Mouse (Mus musculus) intestine, embryonic 14.5 days (tissue): ENCODE measurements around the gene Coro1c. TPM values are rescaled to one million over a fixed set of nuclear protein-coding genes. Genes with fewer than 3 reads are reported as not detected.

ENCODE experiments used
- ATAC-seq: fragments of 200-750 bp; cut with Nextera tagmentation; replicated peaks from 2 replicates; pipeline ENCODE4 v1.8.0; 2017; ENCODE audit warnings: low read depth, moderate number of reproducible peaks, moderate TSS enrichment, moderate library complexity; ENCODE audit not compliant: low FRiP score, low TSS enrichment
- DNase-seq: peaks from one replicate; pipeline ENCODE4 v3.0.0-alpha.2; 2018; ENCODE audit warnings: low spot score
- H3K27ac ChIP-seq: fragments of 300-500 bp; sonication (generic); 2 replicates; pipeline ENCODE4 v1.5.1; 2014; ENCODE audit warnings: low read depth, mild to moderate bottlenecking, control low read depth
- H3K27me3 ChIP-seq: fragments of 300-500 bp; sonication (generic); replicated peaks from 2 replicates; pipeline ENCODE4 v1.6.1; 2014; ENCODE audit warnings: low read length, control low read depth; ENCODE audit not compliant: control insufficient read depth, insufficient read depth
- H3K36me3 ChIP-seq: fragments of 300-500 bp; sonication (generic); 2 replicates; pipeline ENCODE4 v1.6.1; 2014; ENCODE audit warnings: low read length, control low read depth; ENCODE audit not compliant: control insufficient read depth, insufficient read depth
- H3K4me1 ChIP-seq: fragments of 300-500 bp; sonication (generic); replicated peaks from 2 replicates; pipeline ENCODE4 v1.6.1; 2014; ENCODE audit warnings: low read length, control low read depth, mixed read lengths; ENCODE audit not compliant: control insufficient read depth, insufficient read depth
- H3K4me2 ChIP-seq: fragments of 300-500 bp; sonication (generic); 2 replicates; pipeline ENCODE4 v1.6.1; 2014; ENCODE audit warnings: low read length
- H3K4me3 ChIP-seq: fragments of 300-500 bp; sonication (generic); 2 replicates; pipeline ENCODE4 v1.5.1; 2014; ENCODE audit warnings: low read depth, low read length, control low read depth, mixed read lengths
- H3K9ac ChIP-seq: fragments of 300-500 bp; sonication (generic); 2 replicates; pipeline ENCODE4 v1.6.1; 2014; ENCODE audit warnings: mild to moderate bottlenecking, low read length
- H3K9me3 ChIP-seq: fragments of 300-500 bp; sonication (generic); 2 replicates; pipeline ENCODE4 v1.6.1; 2016; ENCODE audit warnings: low read length, control low read depth; ENCODE audit not compliant: control insufficient read depth
- WGBS: fragments of 180-500 bp; shearing (Covaris S2); extraction: QIAGEN DNeasy Blood & Tissue Kit; methylation state at CpG from one replicate; pipeline ENCODE4 v1.1.7; 2014; 5-methylcytosine and 5-hydroxymethylcytosine counted together
- polyA plus RNA-seq: library from polyadenylated mRNA; unstranded; fragments of >200 nt; fragmentation: Nextera tagmentation; extraction: Ambion mirVana; gene quantifications from 2 replicates; pipeline ENCODE4 v1.2.1, GENCODE M21; 2014

Gene Coro1c
- polyA plus RNA-seq, 1 experiment from 2014 or later = 185 TPM

DNA sequence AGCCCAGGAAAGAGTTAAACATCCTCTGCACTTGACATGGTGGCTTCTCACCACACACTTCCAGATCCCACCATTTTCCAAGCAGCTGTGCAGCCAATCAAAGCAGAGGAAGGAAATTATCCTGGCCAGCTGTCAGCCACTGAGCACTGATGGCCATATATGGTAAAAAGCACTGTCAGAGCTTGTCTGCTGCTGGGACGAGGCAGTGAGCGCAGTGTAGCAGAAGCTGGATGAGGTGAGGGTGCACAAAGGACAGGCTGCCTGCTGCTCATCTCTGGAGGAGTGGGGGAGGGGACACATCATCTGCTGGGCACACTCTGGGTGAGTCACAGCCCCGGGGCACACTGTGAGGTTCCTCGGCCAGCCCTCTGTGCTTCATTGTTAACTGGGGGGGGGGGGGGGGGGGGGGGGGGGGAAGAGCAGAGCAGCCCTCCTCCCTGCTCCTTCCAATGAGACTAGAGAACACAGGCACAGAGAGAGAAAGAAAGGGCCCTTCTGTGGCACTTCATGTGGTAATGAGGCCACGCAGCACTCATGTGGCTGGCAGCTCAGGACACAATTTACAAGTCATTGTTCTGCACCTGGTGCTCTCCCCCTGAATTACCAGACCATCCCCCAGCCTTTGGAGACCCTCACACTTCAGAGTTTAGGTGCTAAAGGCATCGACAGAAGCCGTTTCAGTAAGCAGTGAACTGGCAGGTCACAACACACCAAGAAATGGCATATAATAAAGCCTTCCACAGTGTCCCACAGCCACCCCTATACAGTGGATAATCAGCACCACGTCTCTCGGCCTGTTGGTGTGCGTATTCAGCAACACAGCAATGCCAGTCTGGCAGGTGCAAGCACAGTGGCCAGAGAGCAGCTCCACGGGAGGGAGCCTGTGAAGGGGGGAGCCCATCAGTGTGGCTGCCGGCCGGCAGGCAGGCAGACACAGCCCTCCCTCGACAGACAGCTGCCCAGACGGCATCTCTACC is 35.3 kb downstream of the Coro1c start:
- peak overlapping the region; percentile 43; the same call in 1 of the 2 replicates for H3K9ac ChIP-seq
- DNase-seq (peak; percentile 82), ATAC-seq (peak; percentile 87)
- H3K27me3 ChIP-seq = no peaks in the 10 kb centered on the region
- H3K4me1 ChIP-seq = peaks cover 76% of the 10 kb centered on the region
- H3K4me2 ChIP-seq = peak overlapping the region; percentile 48
- H3K4me3 ChIP-seq = peak overlapping the region; percentile 13; the same call in 1 of the 2 replicates
- H3K9me3 ChIP-seq = no peaks in the 10 kb centered on the region
- peak overlapping the region; percentile 94 for H3K27ac ChIP-seq
- WGBS = 13% methylated on average over 13 of the region's 15 CpGs
- H3K36me3 ChIP-seq = peaks cover 31% of the 10 kb centered on the region

DNA sequence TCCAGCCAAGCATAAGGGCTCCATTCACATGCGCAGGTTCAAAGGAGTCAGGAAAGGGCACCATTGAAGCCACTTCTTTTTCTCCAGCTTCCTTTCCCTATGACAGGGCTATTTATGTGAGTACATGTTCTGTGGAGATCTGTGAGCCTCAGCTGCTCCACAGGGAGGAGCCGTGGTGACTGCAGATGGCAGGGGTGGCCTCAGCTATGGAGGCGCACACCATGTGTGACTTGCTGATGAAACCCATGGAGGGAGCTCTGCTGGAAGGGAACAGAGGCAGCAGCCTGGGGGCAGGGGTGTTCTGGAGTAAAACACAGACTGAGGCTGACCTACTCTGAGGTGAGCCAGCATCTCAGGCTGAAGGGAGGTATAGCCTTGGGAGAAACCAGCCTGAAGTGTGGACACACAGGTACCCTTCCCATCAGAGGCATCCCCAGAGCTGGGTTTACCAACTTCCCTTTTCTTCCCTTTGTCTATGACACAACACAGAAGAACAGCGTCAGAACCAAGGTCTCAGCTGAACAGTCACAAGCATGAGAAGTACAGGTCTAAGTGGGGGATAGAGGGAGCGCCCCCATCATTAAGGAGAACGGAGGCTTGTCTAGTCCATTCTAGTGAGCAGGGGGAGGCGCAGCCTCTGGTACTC is 36.5 kb downstream of the Coro1c start:
- Histone ChIP-seq H3K4me1 (peaks cover 67% of the 10 kb centered on the region), H3K27ac (peak overlapping the region; percentile 94), H3K9ac (no peak overlapping the region), H3K9me3 (no peaks in the 10 kb centered on the region), H3K4me2 (no peak overlapping the region), H3K27me3 (no peaks in the 10 kb centered on the region), H3K36me3 (peaks cover 21% of the 10 kb centered on the region; the same call in 1 of the 2 replicates), H3K4me3 (no peak overlapping the region)
- ATAC-seq (no peak), DNase-seq (no peak)
- WGBS = 80% methylated on average over 7 of the region's 7 CpGs

DNA sequence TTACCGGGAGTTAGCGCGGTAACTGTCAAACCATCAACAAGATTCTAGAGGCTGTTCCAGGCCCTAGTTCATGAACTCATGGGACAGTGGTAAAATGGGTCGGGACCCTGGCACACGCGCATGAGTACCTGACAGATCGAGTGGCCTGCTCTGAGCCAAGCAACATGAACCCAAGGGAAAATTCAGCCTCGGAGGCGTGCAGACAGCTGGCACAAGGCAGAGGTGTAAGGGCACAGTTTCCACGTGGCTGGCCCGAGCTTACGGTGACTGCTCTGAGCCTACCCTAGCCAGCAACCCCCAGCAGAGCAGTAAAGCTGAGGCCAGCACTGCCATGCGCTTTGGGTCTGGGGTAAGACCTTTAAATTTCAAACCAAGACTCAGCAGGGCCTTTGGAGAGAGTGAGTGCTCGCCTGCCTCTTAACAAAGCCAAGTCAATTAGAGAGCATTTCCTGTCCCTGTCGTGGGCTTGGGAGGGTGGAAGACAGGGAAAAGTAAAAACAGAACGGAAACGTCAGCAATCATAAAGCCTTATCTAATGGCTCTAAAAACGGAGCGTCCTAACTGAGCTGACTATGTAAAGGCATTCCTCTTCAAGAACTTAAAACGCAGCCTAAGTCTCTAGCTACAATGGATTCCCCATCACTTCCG is 38.0 kb downstream of the Coro1c start:
- 48% methylated on average over 21 of the region's 21 CpGs for WGBS
- Histone ChIP-seq H3K4me3 (no peak overlapping the region), H3K9ac (no peak overlapping the region), H3K27me3 (no peaks in the 10 kb centered on the region), H3K9me3 (no peaks in the 10 kb centered on the region), H3K4me2 (no peak overlapping the region), H3K36me3 (peaks cover 9% of the 10 kb centered on the region; the same call in 1 of the 2 replicates), H3K4me1 (peaks cover 66% of the 10 kb centered on the region), H3K27ac (peak overlapping the region; percentile 94; the same call in 1 of the 2 replicates)
- no peak for DNase-seq
- ATAC-seq = no peak

DNA sequence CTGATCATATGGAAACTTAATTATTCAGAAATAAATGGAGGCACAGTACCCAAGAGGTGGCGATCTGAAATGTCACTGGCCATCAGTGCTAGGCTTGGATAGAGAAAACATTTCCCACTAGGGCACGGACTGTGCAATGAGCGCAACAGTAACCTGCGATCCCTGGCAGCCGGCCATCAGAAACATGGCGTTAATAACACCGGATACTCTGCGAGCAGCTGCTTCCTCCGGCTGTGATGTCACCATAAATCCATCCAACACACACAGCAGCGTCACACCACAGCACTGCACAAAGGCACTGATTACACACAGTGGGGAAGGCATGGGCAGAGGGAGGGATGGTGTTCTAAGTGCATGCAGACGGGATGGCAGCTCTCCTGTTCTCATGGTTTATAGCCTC is 39.4 kb downstream of the Coro1c start:
- peak overlapping the region; percentile 11 for H3K27ac ChIP-seq
- 0 out of 2 replicates have a peak, but pooled peaks have one; percentile 9 for ATAC-seq
- peaks cover 16% of the 10 kb centered on the region for H3K36me3 ChIP-seq
- H3K4me3 ChIP-seq = no peak overlapping the region
- WGBS = 38% methylated on average over 11 of the region's 11 CpGs
- H3K27me3 ChIP-seq = no peaks in the 10 kb centered on the region
- no peak overlapping the region for H3K9ac ChIP-seq
- H3K4me1 ChIP-seq = peaks cover 57% of the 10 kb centered on the region
- no peak for DNase-seq
- no peak overlapping the region for H3K4me2 ChIP-seq
- no peaks in the 10 kb centered on the region for H3K9me3 ChIP-seq

DNA sequence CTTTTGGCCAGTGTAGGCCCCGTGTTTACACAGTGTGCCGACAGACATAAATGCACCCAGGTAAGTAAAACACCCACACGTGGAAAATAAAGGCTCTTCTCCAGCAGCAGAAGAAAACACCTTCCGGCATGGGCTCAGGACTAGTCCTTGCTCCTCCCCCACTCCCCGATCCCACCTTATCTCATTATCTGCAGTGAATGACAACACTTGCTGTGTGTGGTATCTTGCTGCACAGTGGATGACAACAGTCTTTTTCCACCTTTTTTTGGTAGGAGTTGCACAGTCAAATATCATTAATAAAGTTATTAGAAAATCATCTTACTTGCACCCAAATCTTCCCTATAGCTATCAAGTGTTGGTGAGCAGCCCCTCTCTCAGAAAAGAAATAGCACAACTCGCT is 43.6 kb downstream of the Coro1c start:
- H3K9ac ChIP-seq = no peak overlapping the region
- WGBS = 87% methylated on average over 6 of the region's 6 CpGs
- no peaks in the 10 kb centered on the region for H3K9me3 ChIP-seq
- no peak for DNase-seq
- ATAC-seq = no peak
- H3K4me1 ChIP-seq = peaks cover 20% of the 10 kb centered on the region; the same call in 1 of the 2 replicates
- H3K27me3 ChIP-seq = no peaks in the 10 kb centered on the region
- H3K36me3 ChIP-seq = peaks cover 29% of the 10 kb centered on the region
- no peak overlapping the region for H3K4me2 ChIP-seq
- H3K4me3 ChIP-seq = no peak overlapping the region
- no peak overlapping the region for H3K27ac ChIP-seq

DNA sequence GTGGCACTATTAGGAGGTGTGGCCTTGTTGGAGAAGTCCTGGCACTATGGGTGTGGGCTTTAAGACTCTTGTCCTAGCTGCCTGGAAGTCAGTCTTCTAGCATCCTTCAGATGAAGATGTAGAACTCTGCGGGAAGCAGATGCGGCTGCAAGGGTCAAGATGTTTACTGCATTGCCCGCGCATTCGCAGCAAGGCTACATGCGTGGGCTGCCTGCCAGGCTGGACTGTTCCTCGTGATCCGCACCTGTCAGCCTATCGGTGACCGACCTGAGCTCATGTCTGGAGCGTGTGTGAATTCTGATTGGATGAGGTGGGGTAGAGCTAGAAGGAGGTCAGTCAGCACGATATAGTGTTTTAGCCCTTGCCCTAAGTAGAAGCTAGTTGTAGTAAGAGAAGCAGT is 44.6 kb downstream of the Coro1c start:
- peaks cover 18% of the 10 kb centered on the region for H3K4me1 ChIP-seq
- H3K27ac ChIP-seq = no peak overlapping the region
- H3K4me2 ChIP-seq = no peak overlapping the region
- DNase-seq (no peak), ATAC-seq (no peak)
- H3K27me3 ChIP-seq = no peaks in the 10 kb centered on the region
- H3K9me3 ChIP-seq = no peaks in the 10 kb centered on the region
- 94% methylated on average over 12 of the region's 12 CpGs for WGBS
- no peak overlapping the region for H3K9ac ChIP-seq
- H3K4me3 ChIP-seq = no peak overlapping the region
- H3K36me3 ChIP-seq = peaks cover 29% of the 10 kb centered on the region

DNA sequence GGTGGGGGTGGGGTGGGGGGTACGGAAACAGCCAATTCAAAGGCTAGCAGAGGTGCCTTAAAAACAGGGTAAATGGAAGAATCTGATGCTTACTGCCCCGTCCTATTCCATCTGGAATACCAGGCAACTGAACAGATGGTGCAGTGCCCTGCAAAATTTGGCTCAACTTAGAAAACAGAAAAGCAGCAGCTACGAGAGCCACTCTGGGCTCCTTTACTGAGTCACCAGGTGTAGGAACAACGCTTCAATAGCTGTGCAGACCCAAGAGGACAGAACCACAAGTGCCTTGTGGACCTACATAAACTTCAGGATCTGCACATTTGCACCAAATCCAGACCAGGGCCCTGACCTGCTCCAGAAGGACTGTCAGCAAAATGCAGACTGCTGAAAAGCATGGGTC is 46.1 kb downstream of the Coro1c start:
- DNase-seq (no peak), ATAC-seq (no peak)
- Histone ChIP-seq H3K4me3 (no peak overlapping the region), H3K4me1 (peaks cover 9% of the 10 kb centered on the region), H3K9ac (no peak overlapping the region), H3K36me3 (peaks cover 29% of the 10 kb centered on the region), H3K9me3 (no peaks in the 10 kb centered on the region), H3K27ac (no peak overlapping the region), H3K4me2 (no peak overlapping the region), H3K27me3 (no peaks in the 10 kb centered on the region)
- WGBS = 95% methylated on average over 4 of the region's 4 CpGs

DNA sequence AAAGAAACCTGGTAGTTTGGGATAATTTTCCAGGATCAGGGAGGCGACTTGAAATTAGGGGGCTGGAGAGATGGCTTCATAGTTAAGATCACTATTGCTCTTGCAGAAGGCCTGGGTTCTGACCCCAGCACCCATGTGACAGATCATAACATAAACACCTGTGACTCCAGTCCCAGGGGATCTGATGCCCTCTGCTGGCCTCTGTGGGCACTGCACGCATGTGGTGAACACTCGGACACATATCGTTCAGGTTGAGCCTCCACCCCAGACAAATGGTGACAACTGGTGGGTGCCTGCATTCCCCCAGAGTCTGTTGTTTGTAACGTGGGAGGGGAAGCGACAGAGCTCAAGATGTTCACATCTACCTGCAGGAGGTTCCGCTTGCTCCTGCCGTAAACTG is 47.3 kb downstream of the Coro1c start:
- ATAC-seq (no peak), DNase-seq (no peak)
- Histone ChIP-seq H3K27ac (no peak overlapping the region), H3K36me3 (peaks cover 32% of the 10 kb centered on the region), H3K27me3 (no peaks in the 10 kb centered on the region), H3K4me1 (peaks cover 9% of the 10 kb centered on the region), H3K4me2 (no peak overlapping the region), H3K9me3 (no peaks in the 10 kb centered on the region), H3K9ac (no peak overlapping the region), H3K4me3 (no peak overlapping the region)
- WGBS = 94% methylated on average over 8 of the region's 8 CpGs
